In the genomic region with DNA sequence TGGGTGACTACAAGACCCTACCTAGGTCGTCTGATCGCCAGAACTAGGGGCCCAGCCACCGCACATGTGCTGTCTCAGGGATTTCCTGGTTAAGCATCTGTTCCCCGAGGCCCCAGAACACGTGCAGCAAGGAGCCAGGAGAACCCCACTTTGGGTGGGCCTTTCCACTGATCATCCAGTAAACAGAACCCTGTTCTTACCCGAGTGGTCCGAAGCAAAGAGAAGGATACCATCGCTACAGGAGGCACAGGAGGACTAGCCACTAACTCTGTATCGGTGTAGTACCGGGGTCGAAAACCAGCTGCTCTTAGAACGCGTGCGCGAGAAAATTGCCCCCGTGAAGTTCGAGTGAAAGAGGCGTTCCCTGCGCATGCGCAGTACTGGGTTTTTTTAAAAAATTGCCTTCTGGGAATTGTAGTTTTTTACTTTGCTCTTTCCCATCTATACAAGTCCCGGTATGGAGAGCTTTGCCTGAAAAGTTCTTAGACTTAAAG, we compare ENCODE assay signal across 8 mouse cellular contexts. TPM values are rescaled to one million over a fixed set of nuclear protein-coding genes. Genes with fewer than 3 reads are reported as not detected.
DNase-seq lines count a peak whose midpoint lies in the region; ATAC-seq lines count a peak whose summit lies in the region.

Shmt2 (minus strand) TSS at position 357 of the 494 bp plus-strand sequence.

- H3K4me3 ChIP-seq in intestine, embryonic 14.5 days (ENCODE audit: low read depth, low read length) = peak within 1 kb of the TSS; percentile 70

- WGBS in intestine, embryonic 14.5 days = under 1% methylated on average over 21 of the region's 21 CpGs

- intact Hi-C loops in gastrocnemius, postnatal 36 days (cut with DNase I) = no loop called here
- intact Hi-C loops in left cerebral cortex, postnatal 14 days (cut with DNase I) = no loop called here

- no peak within 1 kb of the TSS for H3K27ac ChIP-seq in intestine, embryonic 14.5 days (ENCODE audit: low read depth)

- H3K27me3 ChIP-seq in intestine, embryonic 14.5 days (replicated peaks; ENCODE audit: control insufficient read depth, insufficient read depth, low read length) = peaks cover 35% of the 10 kb centered on the region

- no peaks in the 10 kb centered on the region for H3K9me3 ChIP-seq in intestine, embryonic 14.5 days (ENCODE audit: control insufficient read depth, low read length)

- H3K4me1 ChIP-seq in intestine, embryonic 14.5 days (replicated peaks; ENCODE audit: control insufficient read depth, insufficient read depth, low read length) = peaks cover 24% of the 10 kb centered on the region

- peak; percentile 62 for ATAC-seq in intestine, embryonic 14.5 days (replicated peaks; ENCODE audit: low FRiP score, low TSS enrichment, low read depth)
- peak; percentile 51 for ATAC-seq in megakaryocyte-erythroid progenitor cell, adult 5-6 weeks (replicated peaks; ENCODE audit: low FRiP score, low TSS enrichment, poor library complexity, severe bottlenecking)

- peak; percentile 86 for DNase-seq in adrenal gland, postnatal 10 days
- DNase-seq in embryo, embryonic 11.5 days (ENCODE audit: low read depth, low spot score) = peak; percentile 93
- DNase-seq in gastrocnemius, postnatal 36 days = peak; percentile 68 to 69
- DNase-seq in intestine, embryonic 14.5 days (ENCODE audit: low spot score) = peak; percentile 93
- peak; percentile 89 to 91 for DNase-seq in left cerebral cortex, postnatal 14 days (ENCODE audit: low spot score in 2 of 2)
- peak; percentile 81 for DNase-seq in right cerebral cortex, postnatal 25 days
- DNase-seq in yolk sac, embryonic 10.5 days (ENCODE audit: low spot score) = peak; percentile 90

- H3K9ac ChIP-seq in intestine, embryonic 14.5 days (ENCODE audit: low read length) = peak within 1 kb of the TSS; percentile 65

- peak within 1 kb of the TSS; percentile 95 for H3K4me2 ChIP-seq in intestine, embryonic 14.5 days (ENCODE audit: low read length)

- H3K36me3 ChIP-seq in intestine, embryonic 14.5 days (ENCODE audit: control insufficient read depth, insufficient read depth, low read length) = peaks cover 26% of the 10 kb centered on the region

RNA-seq across cellular contexts. Expression of gene Shmt2, which starts in this region (rescaled TPM):
- total RNA-seq in adrenal gland, postnatal 10 days (2021) = 10 to 100 TPM; 56.1 to 57.7 TPM
- 10 to 100 TPM; 23.4 to 26.4 TPM for total RNA-seq in gastrocnemius, postnatal 36 days (2021)
- polyA plus RNA-seq in intestine, embryonic 14.5 days (2014; fragmentation: Nextera tagmentation; extraction: Ambion mirVana) = 132 and 142 TPM in 2 replicates
- total RNA-seq in left cerebral cortex, postnatal 14 days (2021) = 10 to 100 TPM; 27.5 to 32.9 TPM
- total RNA-seq in megakaryocyte-erythroid progenitor cell, adult 5-6 weeks (2014; fragmentation: Nextera tagmentation) = 159 and 164 TPM in 2 replicates
- 76.6 and 87.1 TPM in 2 replicates for total RNA-seq in megakaryocyte-erythroid progenitor cell, adult 5-6 weeks (2017)
